Mouse (Mus musculus) MEL (cell line): ENCODE results near the gene Zbtb34.

ENCODE experiments used
- CHD1 ChIP-seq: IDR thresholded peaks from 2 replicates; pipeline ENCODE4 v1.6.1; 2012; ENCODE audit warnings: low read depth, mild to moderate bottlenecking, inconsistent platforms, low read length, improper control_type of control experiment
- EP300 ChIP-seq, 2 experiments: IDR thresholded peaks; 2 replicates each; pipeline ENCODE4 v1.6.1; 2011; ENCODE audit warnings: improper control_type of control experiment in 2 of 2, low read length in 2 of 2, low read depth in 1 of 2, mild to moderate bottlenecking in 1 of 2
- GABPA ChIP-seq: IDR thresholded peaks from 2 replicates; pipeline ENCODE4 v1.6.1; 2012; ENCODE audit warnings: low read depth, mild to moderate bottlenecking, inconsistent platforms, low read length, improper control_type of control experiment, moderate library complexity
- GATA1 ChIP-seq: IDR thresholded peaks from 2 replicates; pipeline ENCODE4 v1.6.1; 2011; ENCODE audit warnings: low read depth, low read length, improper control_type of control experiment
- JUND ChIP-seq: IDR thresholded peaks from 2 replicates; pipeline ENCODE4 v1.6.1; 2011; ENCODE audit warnings: low read depth, mild to moderate bottlenecking, improper control_type of control experiment, low read length
- MAZ ChIP-seq: IDR thresholded peaks from 2 replicates; pipeline ENCODE4 v1.6.1; 2012; ENCODE audit warnings: low read depth, mild to moderate bottlenecking, inconsistent platforms, low read length, improper control_type of control experiment
- NELFE ChIP-seq: IDR thresholded peaks from 2 replicates; pipeline ENCODE4 v1.6.1; 2011; ENCODE audit warnings: low read depth, low read length, improper control_type of control experiment
- NRF1 ChIP-seq: IDR thresholded peaks from 2 replicates; pipeline ENCODE4 v1.6.1; 2014; ENCODE audit warnings: low read depth, mild to moderate bottlenecking, inconsistent platforms, low read length, improper control_type of control experiment, moderate library complexity; ENCODE audit not compliant: poor library complexity, insufficient read depth, severe bottlenecking
- ZMIZ1 ChIP-seq: IDR thresholded peaks from 2 replicates; pipeline ENCODE4 v1.6.1; 2012; ENCODE audit warnings: low read depth, mild to moderate bottlenecking, inconsistent platforms, low read length, improper control_type of control experiment, moderate library complexity
- ZNF384 ChIP-seq: IDR thresholded peaks from 2 replicates; pipeline ENCODE4 v1.6.1; 2012; ENCODE audit warnings: low read depth, mild to moderate bottlenecking, inconsistent platforms, low read length, improper control_type of control experiment

DNA sequence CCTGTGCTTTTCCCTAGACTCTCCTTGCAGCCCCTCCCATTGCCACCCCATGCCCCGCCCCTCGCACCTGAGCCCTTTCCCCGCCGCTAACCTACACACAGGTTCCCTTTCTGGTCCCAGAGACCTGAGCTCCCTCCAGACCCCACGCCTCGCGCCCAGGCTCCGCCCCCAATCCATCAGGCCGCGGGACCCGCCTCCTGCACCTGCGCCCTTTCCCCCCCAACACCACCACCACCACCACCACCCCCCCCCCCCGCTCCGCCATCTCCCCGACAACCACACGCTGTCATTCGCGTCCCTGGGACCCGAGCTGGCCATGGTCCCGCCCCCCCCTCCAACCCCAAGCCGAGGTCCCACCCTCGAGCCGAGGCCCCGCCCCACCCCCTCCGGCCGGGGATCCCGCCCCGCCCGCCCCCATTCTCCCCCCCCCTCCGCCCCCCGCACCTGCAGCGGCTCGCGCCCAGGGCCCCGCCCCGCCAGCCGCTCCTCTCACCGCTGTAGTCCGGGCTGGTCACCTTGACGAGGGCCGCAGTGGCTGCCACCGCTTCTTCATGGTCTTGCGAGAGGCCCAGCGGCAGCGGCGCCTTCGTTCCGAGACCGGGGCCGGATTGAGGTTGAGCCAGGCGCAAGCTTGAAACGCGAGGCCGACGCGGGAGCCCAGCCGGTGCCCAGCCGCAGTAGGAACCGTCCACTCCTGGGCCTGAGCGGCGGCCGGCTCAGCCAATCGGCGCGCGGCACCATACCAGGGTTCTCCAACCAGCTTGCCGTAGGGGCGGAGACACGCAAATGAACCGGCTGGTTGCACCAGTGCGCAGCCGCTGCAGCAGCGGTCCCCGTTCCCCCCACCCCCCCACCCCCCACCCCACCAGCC lies 60.1 kb downstream of the Zbtb34 start, which contains the start of gene Ralgps1:
- TF ChIP-seq ZMIZ1 (no peak), EP300 (IDR thresholded peaks at IDR 0.05; ENCODE audit: low read depth in 1 of 2, low read length in 2 of 2) (no peak), JUND (no peak), ZNF384 (no peak), CHD1 (no peak), NELFE (no peak), NRF1 (peak; percentile 73), GATA1 (no peak), GABPA (no peak), MAZ (peak; percentile 62; the same call in 1 of the 2 replicates)
